Mouse (Mus musculus) urinary bladder, postnatal 25 days (tissue): Measurements from ENCODE around the gene Ube2e1.
"Not testable (repeated sequence)": the region's sequence is repeated elsewhere in the genome, so short reads cannot be mapped to it uniquely, and the experiment has no call there.

Source experiments
- DNase-seq: peaks from one replicate; pipeline ENCODE4 v3.0.0; 2022; ENCODE audit warnings: low spot score

Ube2e1 gene

GRCm38 (mm10) chr14:18261203-18261602, 70.5 kb downstream of the Ube2e1 start:
- no peak for DNase-seq

- no peak for DNase-seq
Measured at GRCm38 (mm10) chr14:18242638-18243130, 89.0 kb downstream of the Ube2e1 start.

GRCm38 (mm10) chr14:18241786-18242185, 89.9 kb downstream of the Ube2e1 start:
- no peak for DNase-seq

GRCm38 (mm10) chr14:18240132-18240531, 91.5 kb downstream of the Ube2e1 start:
- DNase-seq: no peak

- DNase-seq: peak; percentile 97
Measured at GRCm38 (mm10) chr14:18238750-18239731, 92.6 kb downstream of the Ube2e1 start, which contains the start of gene Nr1d2. Gene Nr1d2, minus strand, starts transcription at chr14:18239127.

GRCm38 (mm10) chr14:18238131-18238749, 93.4 kb downstream of the Ube2e1 start:
- DNase-seq: peak; percentile 95

- DNase-seq: no peak
Measured at GRCm38 (mm10) chr14:18237381-18237780, 94.3 kb downstream of the Ube2e1 start.

- DNase-seq: not testable (repeated sequence)
Measured at GRCm38 (mm10) chr14:18236496-18237235, 95.0 kb downstream of the Ube2e1 start.

- no peak for DNase-seq
Measured at GRCm38 (mm10) chr14:18233981-18234960, 97.4 kb downstream of the Ube2e1 start.

GRCm38 (mm10) chr14:18233076-18233475, 98.6 kb downstream of the Ube2e1 start:
- no peak for DNase-seq
